Mouse (Mus musculus) spleen, postnatal 36 days (tissue): ENCODE measurements around the gene Gsta1.
A peak's percentile ranks its signal among the peaks of the same experiment; 100 is the strongest.
"Not testable (repeated sequence)": the region's sequence is repeated elsewhere in the genome, so short reads cannot be mapped to it uniquely, and the experiment has no call there.

Experiments used
- DNase-seq, 2 experiments: peaks; one replicate each; pipeline ENCODE4 v3.0.0; 2022; ENCODE audit warnings: low spot score in 2 of 2, mixed read lengths in 1 of 2

Gsta1 gene

GRCm38 (mm10) chr9:78229658-78230057 is 798 bp upstream of the Gsta1 start:
- DNase-seq, result not testable (repeated sequence)

- not testable (repeated sequence) for DNase-seq
Measured at GRCm38 (mm10) chr9:78233121-78233695, 2.8 kb downstream of the Gsta1 start.

GRCm38 (mm10) chr9:78255683-78256470 is 25.4 kb downstream of the Gsta1 start:
- DNase-seq, result not testable (repeated sequence)

GRCm38 (mm10) chr9:78256914-78257313 is 26.5 kb downstream of the Gsta1 start, which contains the start of gene Gm3776:
Gene Gm3776 (plus strand): TSS chr9:78257129.
- DNase-seq, result not testable (repeated sequence)

GRCm38 (mm10) chr9:78259688-78260087 is 29.2 kb downstream of the Gsta1 start:
- peak; percentile 2 to 11 for DNase-seq

GRCm38 (mm10) chr9:78270945-78271344 is 40.5 kb downstream of the Gsta1 start:
- DNase-seq, result not testable (repeated sequence)

- not testable (repeated sequence) for DNase-seq
Measured at GRCm38 (mm10) chr9:78282002-78282711, 51.7 kb downstream of the Gsta1 start.

- DNase-seq, result not testable (repeated sequence)
Measured at GRCm38 (mm10) chr9:78289063-78289462, 58.6 kb downstream of the Gsta1 start.

- DNase-seq, result not testable (repeated sequence)
Measured at GRCm38 (mm10) chr9:78289723-78290122, 59.3 kb downstream of the Gsta1 start, which contains the start of gene Gm10639. Gene Gm10639 (plus strand): TSS chr9:78289923.
